Mouse (Mus musculus) layer of hippocampus, postnatal 25 days (tissue): ENCODE measurements around the gene Dnajc5. TPM values are rescaled to one million over a fixed set of nuclear protein-coding genes. Genes with fewer than 3 reads are reported as not detected.
"Not testable (repeated sequence)": the region's sequence is repeated elsewhere in the genome, so short reads cannot be mapped to it uniquely, and the experiment has no call there.

Source experiments
- DNase-seq, 2 experiments: peaks; one replicate each; pipeline ENCODE4 v3.0.0; 2022; ENCODE audit warnings: mixed read lengths in 2 of 2, low spot score in 1 of 2; ENCODE audit errors: extremely low spot score in 1 of 2
- total RNA-seq, 2 experiments: library from RNA; stranded (reverse); gene quantifications; 2 replicates each; pipeline ENCODE4 v1.2.3; 2021

The Dnajc5 gene
- 100 to 1,000 TPM; 272 to 281 TPM for total RNA-seq

DNA sequence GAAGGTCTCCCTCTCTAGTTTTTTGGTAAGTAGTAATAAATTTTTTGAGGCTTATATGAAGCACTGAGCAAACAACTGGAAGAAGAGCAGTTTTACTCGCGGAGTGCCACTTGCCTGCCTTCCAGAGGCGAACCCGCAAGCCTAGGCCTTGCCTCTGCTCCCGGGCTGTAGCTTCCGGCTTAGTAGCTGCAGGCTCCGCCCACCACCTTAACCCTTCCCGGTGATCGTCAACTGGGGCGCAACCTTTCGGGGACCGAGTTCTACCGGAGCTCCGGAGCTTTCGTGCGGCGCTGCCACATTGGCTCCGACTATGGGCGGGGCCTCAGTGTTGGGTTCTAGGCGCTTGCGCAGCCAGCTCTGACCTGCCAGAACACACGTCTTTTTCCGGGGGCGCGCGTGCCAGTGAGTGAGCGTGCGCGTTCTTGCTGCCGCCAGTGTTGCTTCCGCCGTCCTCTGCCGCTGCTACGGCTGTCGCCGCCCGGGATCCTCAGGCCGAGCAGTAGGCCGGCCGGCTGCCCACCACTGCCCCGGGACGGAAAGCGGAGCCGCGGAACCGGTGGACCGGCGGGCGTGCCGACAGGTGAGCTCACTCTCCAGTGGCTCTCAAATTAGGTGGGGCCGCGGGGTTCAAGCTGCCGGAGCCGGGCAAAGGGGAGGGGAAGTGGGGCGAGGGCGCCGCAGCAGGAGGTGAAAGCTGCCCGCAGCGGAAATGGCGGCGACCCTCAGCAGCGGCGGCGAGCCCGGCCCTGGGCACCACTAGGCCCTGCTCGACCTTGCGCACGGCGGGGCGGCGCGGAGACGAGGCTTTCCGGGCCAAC is at the start of gene Dnajc5:
Gene Dnajc5 (plus strand): TSS at position 368 of the 818 bp plus-strand sequence.
- peak; percentile 90 to 96 for DNase-seq

DNA sequence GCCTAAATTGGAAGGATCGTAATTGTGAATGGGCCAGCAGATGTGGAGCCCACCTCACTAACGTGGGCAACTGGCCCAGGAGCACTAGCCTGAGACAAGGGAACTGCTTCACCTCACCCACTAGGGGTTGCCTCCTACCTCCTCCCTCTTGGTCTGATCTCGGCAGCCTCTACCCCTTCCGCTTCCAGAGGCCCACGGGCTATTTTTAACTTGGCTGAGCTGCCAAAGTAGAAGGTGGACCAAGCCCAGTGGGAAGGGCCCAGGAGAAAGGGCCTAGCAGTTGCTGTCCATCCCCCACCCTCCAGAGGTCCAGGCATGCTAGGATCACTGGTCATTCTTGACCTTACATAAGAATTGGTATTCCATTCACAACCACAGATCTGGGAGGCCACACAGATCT is 49.0 kb upstream of the Dnajc5 start:
- DNase-seq, result no peak

- DNase-seq, result no peak
Observed at GRCm38 (mm10) chr2:181472256-181472827, 47.9 kb upstream of the Dnajc5 start.

DNA sequence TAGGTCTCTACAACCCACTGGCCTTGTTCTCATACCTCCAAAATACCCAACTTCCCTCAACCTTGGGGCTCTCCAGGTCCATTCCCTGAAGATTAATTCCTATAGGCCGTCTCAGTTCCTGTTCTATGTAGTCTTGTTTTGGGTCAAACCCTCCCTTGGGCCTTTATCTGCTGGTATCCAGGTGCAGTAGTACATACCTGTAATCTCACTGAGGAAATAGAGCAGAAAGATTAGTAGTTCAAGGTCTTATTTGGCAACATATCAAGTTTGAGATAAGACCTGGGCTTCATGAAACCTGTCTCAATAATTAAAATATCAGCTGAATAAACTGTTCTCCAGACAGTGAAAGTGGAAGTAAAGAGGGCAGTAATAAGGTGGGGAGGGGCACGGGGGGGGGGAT is 37.2 kb upstream of the Dnajc5 start:
- no peak for DNase-seq

- DNase-seq, result no peak
Observed at GRCm38 (mm10) chr2:181483562-181484318, 36.5 kb upstream of the Dnajc5 start.

- no peak for DNase-seq
Observed at GRCm38 (mm10) chr2:181484456-181485233, 35.6 kb upstream of the Dnajc5 start.

GRCm38 (mm10) chr2:181485741-181486140 is 34.5 kb upstream of the Dnajc5 start:
- DNase-seq, result no peak

DNA sequence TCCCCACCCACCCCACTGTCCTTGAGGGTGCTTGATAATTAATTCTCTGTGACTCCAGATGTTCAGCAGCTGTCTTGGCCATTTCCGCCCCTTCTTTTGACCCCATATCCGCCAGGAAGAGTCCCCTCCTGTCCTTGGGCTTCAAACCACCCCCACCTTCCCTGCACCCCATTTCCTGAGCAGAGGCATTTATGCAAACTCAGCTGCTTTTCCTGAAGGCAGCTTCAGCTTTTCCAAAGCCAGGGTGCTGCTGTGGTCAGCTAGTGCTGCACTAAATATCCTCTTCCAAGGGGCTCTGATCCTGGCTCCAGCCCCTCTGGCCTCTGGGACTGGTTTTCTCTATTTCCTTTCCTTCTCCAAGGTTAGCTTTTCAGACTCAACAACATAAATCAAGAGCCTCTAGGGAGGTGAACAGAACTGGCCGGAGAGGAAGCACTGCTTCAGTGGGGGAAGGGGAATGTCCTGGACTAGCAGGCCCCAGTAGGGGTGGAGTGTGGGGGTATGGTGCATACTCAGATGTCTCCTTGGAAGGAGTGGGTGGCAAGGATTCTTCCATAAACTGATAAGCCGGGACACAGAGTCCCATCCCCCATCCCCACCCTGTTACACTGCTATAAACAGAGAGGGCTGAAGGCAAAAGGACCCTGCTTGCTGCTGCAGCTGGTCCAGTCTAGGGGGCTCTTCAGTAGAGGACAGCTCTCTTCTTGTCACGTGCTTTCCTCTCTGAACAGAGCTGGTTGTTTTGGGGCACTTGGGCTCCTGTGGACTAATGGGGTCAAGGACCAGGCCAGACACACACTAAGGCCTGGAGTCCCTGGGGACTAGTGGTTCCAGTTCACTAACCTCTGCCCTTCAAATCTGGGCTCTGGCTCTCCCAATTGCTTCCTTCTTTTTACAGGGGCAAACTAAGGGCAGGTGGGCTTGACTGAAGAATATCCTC is 32.7 kb upstream of the Dnajc5 start:
- DNase-seq, result no peak

GRCm38 (mm10) chr2:181491432-181492205 is 28.7 kb upstream of the Dnajc5 start:
- DNase-seq, result no peak

GRCm38 (mm10) chr2:181492206-181492605 is 28.1 kb upstream of the Dnajc5 start:
- no peak for DNase-seq

DNA sequence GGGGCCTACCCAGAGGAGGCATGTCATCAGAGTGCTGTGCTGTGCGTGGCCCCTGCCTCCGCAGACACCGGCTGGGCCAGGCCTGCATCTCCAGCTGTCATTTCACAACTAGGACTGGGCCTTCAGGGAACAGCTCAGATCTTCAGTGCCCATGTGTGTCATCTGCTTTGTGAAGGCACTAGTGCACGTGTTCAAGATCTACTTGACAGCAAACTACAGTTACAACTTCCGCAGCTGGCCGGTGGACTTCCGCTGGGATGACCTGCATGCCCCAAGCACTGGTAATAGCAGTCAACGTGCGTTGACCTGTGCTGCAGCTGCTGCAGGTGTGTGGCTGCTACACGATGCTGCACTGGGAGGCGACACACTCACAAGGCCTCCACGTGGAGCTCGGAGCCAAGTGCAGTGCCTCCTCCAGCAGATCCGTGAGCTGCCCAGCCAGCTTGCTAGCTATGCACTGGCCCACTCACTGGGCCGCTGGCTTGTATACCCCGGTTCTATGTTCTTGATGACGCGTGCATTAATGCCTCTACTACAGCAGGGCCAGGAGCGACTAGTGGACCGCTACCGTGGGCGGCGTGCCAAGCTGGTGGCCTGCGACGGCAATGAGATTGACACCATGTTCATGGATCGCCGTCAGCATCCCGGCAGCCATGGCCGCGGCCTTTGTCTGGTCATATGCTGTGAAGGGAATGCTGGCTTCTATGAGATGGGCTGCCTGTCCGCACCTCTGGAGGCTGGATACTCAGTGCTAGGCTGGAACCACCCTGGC is 26.9 kb upstream of the Dnajc5 start, which contains the start of gene Abhd16b:
Gene Abhd16b (plus strand): TSS at position 51 of the 772 bp plus-strand sequence.
- no peak for DNase-seq

- DNase-seq, result no peak
Observed at GRCm38 (mm10) chr2:181494266-181494945, 25.9 kb upstream of the Dnajc5 start.

GRCm38 (mm10) chr2:181495845-181496244 is 24.4 kb upstream of the Dnajc5 start:
- not testable (repeated sequence) for DNase-seq

GRCm38 (mm10) chr2:181496281-181496680 is 24.0 kb upstream of the Dnajc5 start:
- DNase-seq, result peak in 1 of 2 experiments; percentile 57

DNA sequence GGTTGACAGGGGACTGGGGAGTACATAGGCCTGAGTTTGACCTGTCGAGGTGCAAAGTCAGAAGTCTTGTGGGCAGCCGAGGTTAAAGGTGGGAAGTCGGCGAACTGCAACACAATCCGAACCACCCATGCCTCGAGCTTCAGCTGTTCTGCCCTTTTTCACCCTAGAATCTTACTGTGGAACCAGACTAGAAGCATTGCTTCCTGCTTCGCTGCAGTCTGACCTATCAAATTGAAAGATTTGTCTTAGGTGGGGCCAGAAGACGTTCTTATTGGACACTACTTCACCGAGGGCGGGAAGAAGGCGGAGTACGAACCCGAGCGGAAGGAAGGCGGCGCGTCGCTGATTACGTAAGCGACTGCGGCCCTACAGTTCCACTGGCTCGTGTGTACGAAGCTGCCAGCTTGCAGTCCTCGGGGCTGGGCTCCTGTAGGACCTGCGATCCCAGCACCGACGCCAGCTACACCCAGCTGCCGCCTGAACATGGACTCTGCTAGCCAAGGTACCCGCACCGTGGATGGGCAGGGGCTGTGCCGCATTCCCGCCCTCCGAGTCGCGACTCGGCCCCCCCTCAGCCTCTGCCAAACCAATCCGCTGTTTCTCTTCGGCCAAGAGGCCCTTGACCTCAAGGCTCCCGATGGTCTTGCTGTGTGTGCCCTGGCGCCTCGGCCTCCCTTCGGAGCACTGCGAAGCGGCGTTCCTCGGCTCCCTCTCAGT is 23.3 kb upstream of the Dnajc5 start, which contains the start of gene Tpd52l2:
Gene Tpd52l2 (plus strand): TSS at position 312 of the 717 bp plus-strand sequence.
- DNase-seq, result peak; percentile 75 to 78

GRCm38 (mm10) chr2:181497548-181497875 is 22.8 kb upstream of the Dnajc5 start:
- DNase-seq, result no peak

DNA sequence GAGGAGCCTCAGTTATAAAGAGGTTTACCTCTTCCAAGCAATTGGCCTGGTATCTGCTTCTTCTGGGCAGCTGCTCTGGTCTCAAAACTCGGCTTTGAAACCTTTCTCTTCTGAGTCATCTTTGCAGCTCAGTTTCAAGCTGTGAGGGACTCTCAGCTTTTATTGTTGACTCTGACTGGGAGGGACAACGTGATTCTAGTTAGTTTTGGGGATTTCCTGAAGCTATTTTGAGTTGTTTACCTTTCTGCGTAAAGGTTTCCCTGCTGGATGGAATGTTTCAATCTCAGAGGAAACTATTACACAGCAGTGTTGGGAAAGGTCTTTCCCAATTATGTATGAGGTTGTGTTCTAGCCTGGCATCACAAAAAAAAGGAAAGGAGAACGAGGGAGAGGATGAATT is 21.6 kb upstream of the Dnajc5 start:
- DNase-seq, result no peak
